Mouse (Mus musculus) heart, postnatal 0 days (tissue): Measurements from ENCODE around the gene Olfr346.

ENCODE experiments used
- CTCF ChIP-seq: IDR thresholded peaks from 2 replicates; pipeline ENCODE4 v1.5.1; 2016; ENCODE audit warnings: antibody characterized with exemption, control low read depth, low read depth
- EP300 ChIP-seq: IDR thresholded peaks from 2 replicates; pipeline ENCODE4 v1.6.1; 2016; ENCODE audit warnings: antibody characterized with exemption, low read depth

GRCm38 (mm10) chr2:36639741-36640140 lies 45.8 kb upstream of the Olfr346 start, which contains the start of gene Olfr345:
- TF ChIP-seq CTCF (no peak), EP300 (no peak)
